Mouse (Mus musculus): ENCODE measurements around the gene Becn1. TPM values are rescaled to one million over a fixed set of nuclear protein-coding genes. Genes with fewer than 3 reads are reported as not detected.

The Becn1 gene
- polyA plus RNA-seq (2017; shearing (Covaris generic)), result 194 TPM

DNA sequence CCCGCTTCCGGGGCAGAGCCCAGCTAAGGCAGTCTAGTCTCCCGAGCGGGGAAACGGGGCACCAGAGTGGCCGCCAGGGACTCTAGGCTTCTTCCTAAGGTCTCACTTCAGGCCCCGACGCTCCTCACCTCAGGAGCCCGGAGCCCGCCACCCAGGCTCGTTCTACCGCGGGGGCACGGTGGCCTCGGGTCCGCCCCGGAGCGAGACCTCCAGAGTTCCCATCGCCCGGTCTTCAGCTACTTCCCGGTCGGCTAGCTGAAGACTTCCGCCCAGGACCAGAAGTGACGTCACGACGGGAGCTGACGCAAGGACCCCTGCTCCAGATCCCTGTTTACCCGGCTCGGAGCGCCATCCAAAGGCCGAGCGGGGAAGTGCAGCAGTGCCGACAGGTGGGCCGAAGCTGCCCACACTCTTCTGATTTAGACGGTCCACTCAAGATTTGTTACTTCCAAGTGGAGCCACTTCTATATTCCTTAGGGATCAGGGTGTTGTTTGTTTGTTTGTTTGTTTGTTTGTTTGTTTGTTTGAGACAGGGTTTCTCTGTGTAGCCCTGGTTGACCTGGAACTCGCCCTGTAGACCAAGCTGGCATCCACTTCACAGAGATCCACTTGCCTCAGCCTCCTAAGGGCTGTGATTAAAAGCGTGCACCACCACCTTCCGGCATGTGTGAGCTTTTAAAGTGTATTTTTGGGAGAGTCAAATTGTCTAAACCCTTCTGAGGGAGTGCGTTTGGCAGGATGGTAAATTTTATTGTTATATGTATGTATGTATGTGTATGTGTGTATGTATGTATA lies at the start of gene Becn1:
TSS of gene Becn1 (minus strand) at position 283 of the 795 bp plus-strand sequence.

GRCm38 (mm10) chr11:101330371-101330924 lies 28.4 kb upstream of the Becn1 start, which contains the start of gene Aoc3:
Gene Aoc3, plus strand, starts transcription at chr11:101330605.

GRCm38 (mm10) chr11:101324763-101325162 lies 22.7 kb upstream of the Becn1 start, which contains the start of gene Aoc2:
Gene Aoc2, plus strand, starts transcription at chr11:101325063.

DNA sequence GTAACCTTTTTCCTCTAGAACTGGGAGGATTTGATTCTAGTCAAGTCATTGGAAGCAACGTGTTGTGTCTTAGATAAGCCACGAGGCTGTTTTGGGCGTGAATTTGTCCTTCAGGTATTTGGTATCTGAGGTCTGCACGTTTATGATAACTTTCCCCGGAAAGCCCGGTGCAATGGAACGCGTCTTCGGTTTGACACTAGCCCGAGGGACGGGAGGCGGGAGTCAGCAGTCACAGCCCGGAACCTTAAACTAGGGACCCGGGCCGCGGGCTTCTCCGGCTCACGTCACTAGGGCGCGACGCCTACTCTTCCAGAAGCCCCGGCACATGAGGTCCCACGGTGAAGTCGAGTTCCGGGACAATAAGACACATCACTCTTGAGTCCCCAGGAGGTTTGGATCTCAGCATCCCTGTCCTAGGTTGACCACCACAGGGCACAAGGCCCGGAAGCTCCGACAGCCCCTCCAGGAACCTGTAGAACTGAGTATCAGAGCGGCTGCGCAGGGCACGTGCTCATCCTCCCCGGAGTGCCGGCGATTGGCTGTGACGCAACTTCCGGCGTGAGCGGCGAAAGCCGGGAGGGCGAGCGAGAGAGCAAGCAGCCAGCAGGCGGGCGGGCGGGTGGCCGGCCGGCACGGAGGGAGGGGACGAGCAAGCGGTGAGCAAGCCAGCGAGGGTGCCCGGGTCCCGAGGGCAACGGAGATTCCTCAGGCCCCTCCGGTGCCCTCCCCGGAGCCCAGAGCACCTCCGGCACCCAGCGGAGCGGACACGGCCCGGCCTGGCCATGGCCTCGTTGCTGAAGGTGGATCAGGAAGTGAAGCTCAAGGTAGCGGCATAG lies 13.8 kb upstream of the Becn1 start, which contains the start of gene Psme3:
TSS of gene Psme3 (plus strand) at position 549 of the 836 bp plus-strand sequence.

DNA sequence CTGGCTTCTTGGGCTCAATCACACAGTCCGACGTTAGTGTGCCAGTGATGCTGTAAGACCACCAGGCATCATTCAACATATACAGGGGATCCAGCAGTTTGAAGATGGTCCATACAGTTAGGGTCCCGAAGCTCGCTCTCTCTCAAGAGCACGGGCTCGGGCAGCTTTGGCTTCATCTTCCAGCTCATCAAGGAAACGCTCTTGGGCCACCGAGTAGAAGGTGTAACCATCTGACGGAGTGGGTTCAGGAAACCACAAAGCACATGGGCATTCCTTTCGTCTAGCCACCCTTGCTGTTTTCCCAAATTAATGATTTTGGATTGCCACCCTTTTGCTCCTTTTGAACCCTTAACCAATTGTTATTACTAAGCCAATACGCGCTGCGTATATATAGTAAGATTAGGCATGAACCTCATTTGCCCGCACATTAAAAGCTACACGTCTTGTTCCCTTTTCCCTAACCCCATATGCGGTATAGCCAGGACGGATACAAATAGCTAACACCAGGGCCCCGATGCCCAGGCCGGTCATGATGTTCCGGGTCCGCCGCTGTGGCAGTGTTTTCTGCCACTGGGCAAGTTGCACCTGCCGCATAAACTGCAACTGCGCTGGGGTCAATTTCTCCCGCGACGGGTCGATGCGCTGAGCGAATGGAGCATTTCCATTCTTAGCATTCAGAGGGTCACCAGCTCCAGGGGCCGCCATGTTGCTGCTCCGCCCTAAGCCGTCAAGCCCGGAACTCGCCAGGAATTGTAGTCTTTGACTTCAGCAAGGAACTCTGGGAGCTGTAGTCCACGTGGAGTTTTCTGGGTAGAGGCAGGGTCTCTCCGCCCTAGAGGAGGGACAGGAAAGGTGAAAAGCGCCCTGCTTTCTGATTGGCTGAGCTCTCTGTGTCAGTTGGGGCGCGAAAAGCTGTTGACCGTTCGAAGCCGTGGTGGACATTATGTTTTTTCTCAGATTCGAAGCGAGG lies 23.6 kb downstream of the Becn1 start, which contains the start of the genes Cntd1 and Coa3:
TSS of gene Cntd1 (plus strand) at position 790 of the 970 bp plus-strand sequence.
TSS of gene Coa3 (minus strand) at position 892 of the 970 bp plus-strand sequence.

GRCm38 (mm10) chr11:101259948-101260825 lies 41.9 kb downstream of the Becn1 start, which contains the start of gene Wnk4:
Gene Wnk4, plus strand, starts transcription at chr11:101260567.

GRCm38 (mm10) chr11:101253613-101254389 lies 48.3 kb downstream of the Becn1 start, which contains the start of gene Vps25:
Gene Vps25, plus strand, starts transcription at chr11:101253707.

GRCm38 (mm10) chr11:101245855-101246701 lies 56.0 kb downstream of the Becn1 start, which contains the start of gene Ramp2:
Gene Ramp2, plus strand, starts transcription at chr11:101246028.

Other genes starting within 250 kb of the Becn1 start
- 7.1 TPM for gene Naglu, start 232.3 kb downstream of the Becn1 start, polyA plus RNA-seq (2017; shearing (Covaris generic))
- not detected for gene Hsd17b1, start 223.9 kb downstream of the Becn1 start, polyA plus RNA-seq (2017; shearing (Covaris generic))
- 7.8 TPM for gene Coasy, start 219.7 kb downstream of the Becn1 start, polyA plus RNA-seq (2017; shearing (Covaris generic))
- gene Mlx, start 215.0 kb downstream of the Becn1 start, polyA plus RNA-seq (2017; shearing (Covaris generic)), result 56.1 TPM
- gene Psmc3ip, start 206.8 kb downstream of the Becn1 start, polyA plus RNA-seq (2017; shearing (Covaris generic)), result 4.1 TPM
- gene Retreg3, start 182.4 kb downstream of the Becn1 start, polyA plus RNA-seq (2017; shearing (Covaris generic)), result 58.4 TPM
- 12.5 TPM for gene Tubg1, start 182.3 kb downstream of the Becn1 start, polyA plus RNA-seq (2017; shearing (Covaris generic))
- gene Tubg2, start 146.4 kb downstream of the Becn1 start, polyA plus RNA-seq (2017; shearing (Covaris generic)), result 1.1 TPM
- gene Cntnap1, start 131.8 kb downstream of the Becn1 start, polyA plus RNA-seq (2017; shearing (Covaris generic)), result 0.21 TPM
- 0.15 TPM for gene Plekhh3, start 130.9 kb downstream of the Becn1 start, polyA plus RNA-seq (2017; shearing (Covaris generic))
- gene Ccr10, start 126.8 kb downstream of the Becn1 start, polyA plus RNA-seq (2017; shearing (Covaris generic)), result 0.94 TPM
- gene Ezh1, start 75.8 kb downstream of the Becn1 start, polyA plus RNA-seq (2017; shearing (Covaris generic)), result 82.5 TPM
- not detected for gene Ramp2, start 56.3 kb downstream of the Becn1 start, polyA plus RNA-seq (2017; shearing (Covaris generic))
- 78.1 TPM for gene Vps25, start 48.6 kb downstream of the Becn1 start, polyA plus RNA-seq (2017; shearing (Covaris generic))
- gene Wnk4, start 41.7 kb downstream of the Becn1 start, polyA plus RNA-seq (2017; shearing (Covaris generic)), result 0.62 TPM
- not detected for gene Cntd1, start 23.3 kb downstream of the Becn1 start, polyA plus RNA-seq (2017; shearing (Covaris generic))
- gene Coa3, start 23.2 kb downstream of the Becn1 start, polyA plus RNA-seq (2017; shearing (Covaris generic)), result 41.6 TPM
- gene Psme3, start 13.9 kb upstream of the Becn1 start, polyA plus RNA-seq (2017; shearing (Covaris generic)), result 157 TPM
- gene Aoc2, start 22.8 kb upstream of the Becn1 start, polyA plus RNA-seq (2017; shearing (Covaris generic)), result 3.6 TPM
- not detected for gene Aoc3, start 28.3 kb upstream of the Becn1 start, polyA plus RNA-seq (2017; shearing (Covaris generic))
- not detected for gene G6pc, start 65.3 kb upstream of the Becn1 start, polyA plus RNA-seq (2017; shearing (Covaris generic))
- 28.2 TPM for gene Aarsd1, start 115.3 kb upstream of the Becn1 start, polyA plus RNA-seq (2017; shearing (Covaris generic))
- 1.2 TPM for gene Gm27029, start 122.5 kb upstream of the Becn1 start, polyA plus RNA-seq (2017; shearing (Covaris generic))
- gene Rundc1, start 122.8 kb upstream of the Becn1 start, polyA plus RNA-seq (2017; shearing (Covaris generic)), result 29.7 TPM
- gene Ptges3l, start 123.0 kb upstream of the Becn1 start, polyA plus RNA-seq (2017; shearing (Covaris generic)), result 4.1 TPM
- gene Rpl27, start 140.0 kb upstream of the Becn1 start, polyA plus RNA-seq (2017; shearing (Covaris generic)), result 282 TPM
- gene Ifi35, start 146.1 kb upstream of the Becn1 start, polyA plus RNA-seq (2017; shearing (Covaris generic)), result 106 TPM
- gene Rnd2, start 162.7 kb upstream of the Becn1 start, polyA plus RNA-seq (2017; shearing (Covaris generic)), result 0.36 TPM
- 0.80 TPM for gene Vat1, start 163.9 kb upstream of the Becn1 start, polyA plus RNA-seq (2017; shearing (Covaris generic))
- 2.3 TPM for gene Brca1, start 249.7 kb upstream of the Becn1 start, polyA plus RNA-seq (2017; shearing (Covaris generic))
- gene Nbr1, start 249.9 kb upstream of the Becn1 start, polyA plus RNA-seq (2017; shearing (Covaris generic)), result 134 TPM